Mouse (Mus musculus) gastrocnemius, postnatal 4 days (tissue): ENCODE data around the gene Megf8. TPM values are rescaled to one million over a fixed set of nuclear protein-coding genes. Genes with fewer than 3 reads are reported as not detected.
"Not testable (repeated sequence)": the region's sequence is repeated elsewhere in the genome, so short reads cannot be mapped to it uniquely, and the experiment has no call there.

ENCODE experiments used
- DNase-seq, 2 experiments: peaks; one replicate each; pipeline ENCODE4 v3.0.0; 2021 to 2022; ENCODE audit warnings: low spot score in 2 of 2, mixed read lengths in 2 of 2
- total RNA-seq, 2 experiments: library from RNA; stranded (reverse); gene quantifications; 2 replicates each; pipeline ENCODE4 v1.2.3; 2021

Megf8 gene
- total RNA-seq, 2 experiments from 2014 or later: 34.9 to 40.4 TPM

GRCm38 (mm10) chr7:25294960-25295722 is 21.8 kb upstream of the Megf8 start:
- no peak for DNase-seq

- DNase-seq: no peak
These were observed 20.0 kb upstream of the Megf8 start for GRCm38 (mm10) chr7:25296945-25297453.

GRCm38 (mm10) chr7:25297454-25298325 is 19.3 kb upstream of the Megf8 start, which contains the start of gene Pafah1b3:
Pafah1b3 (minus strand) TSS chr7:25297986.
- peak; percentile 57 to 74 for DNase-seq

GRCm38 (mm10) chr7:25301063-25301462 is 15.9 kb upstream of the Megf8 start, which contains the start of gene Prr19:
Prr19 (plus strand) TSS chr7:25301411.
- no peak for DNase-seq

GRCm38 (mm10) chr7:25303003-25303684 is 13.8 kb upstream of the Megf8 start:
- DNase-seq: no peak

GRCm38 (mm10) chr7:25303685-25304006 is 13.3 kb upstream of the Megf8 start:
- no peak for DNase-seq

GRCm38 (mm10) chr7:25305481-25305880 is 11.5 kb upstream of the Megf8 start:
- no peak for DNase-seq

- DNase-seq: peak; percentile 21 to 45
These were observed 10.9 kb upstream of the Megf8 start, which contains the start of gene Tmem145 for GRCm38 (mm10) chr7:25305956-25306613. Tmem145 (plus strand) TSS chr7:25306106.

GRCm38 (mm10) chr7:25306614-25306996 is 10.4 kb upstream of the Megf8 start:
- DNase-seq: no peak

- DNase-seq: no peak
These were observed 8.2 kb upstream of the Megf8 start for GRCm38 (mm10) chr7:25308702-25309318.

GRCm38 (mm10) chr7:25309425-25309824 is 7.5 kb upstream of the Megf8 start:
- DNase-seq: no peak

GRCm38 (mm10) chr7:25311193-25311592 is 5.8 kb upstream of the Megf8 start:
- DNase-seq: no peak

- DNase-seq: no peak
These were observed 3.6 kb upstream of the Megf8 start for GRCm38 (mm10) chr7:25313325-25313724.

GRCm38 (mm10) chr7:25314606-25315305 is 2.2 kb upstream of the Megf8 start:
- DNase-seq: no peak

- DNase-seq: no peak
These were observed 1.5 kb upstream of the Megf8 start for GRCm38 (mm10) chr7:25315306-25316041.

GRCm38 (mm10) chr7:25317446-25317999 is 559 bp downstream of the Megf8 start:
- DNase-seq: no peak

GRCm38 (mm10) chr7:25322058-25322484 is 5.1 kb downstream of the Megf8 start:
- peak in 1 of 2 experiments; percentile 60 for DNase-seq

GRCm38 (mm10) chr7:25323219-25323618 is 6.3 kb downstream of the Megf8 start:
- no peak for DNase-seq

- DNase-seq: not testable (repeated sequence)
These were observed 8.5 kb downstream of the Megf8 start for GRCm38 (mm10) chr7:25325431-25325830.
